Mouse (Mus musculus): Measurements from ENCODE around the gene R3hdml.

GRCm38 (mm10) chr2:163530418-163530817 lies 38.3 kb downstream of the R3hdml start:
- TF ChIP-seq POLR2A (IDR thresholded peaks at IDR 0.05; ENCODE audit: insufficient read length, low read depth) (no peak), MAX (IDR thresholded peaks at IDR 0.05; ENCODE audit: low read depth) (no peak)

Measured in myocyte (in vitro differentiated cells).